Mouse (Mus musculus) Patski (cell line): ENCODE measurements at regions not wholly inside any gene's neighbourhood (a gene's known extent, or its start where the extent isn't known, plus 50 kb on each side); places are given as distances from the start of the nearest gene placed in this dataset.
A peak's percentile ranks its signal among the peaks of the same experiment; 100 is the strongest.

Source experiments
- ATAC-seq: fragments of 100-300 bp; one replicate; pipeline ENCODE4 v1.8.0; 2021
- CTCF ChIA-PET: fragments of 350-600 bp; sonication (Branson Sonifier 250); formaldehyde crosslinking; loops from one replicate; lab custom pipeline; 2022; ENCODE audit warnings: inconsistent platforms; lab: Charles Lee
- POLR2A ChIA-PET: fragments of 350-600 bp; sonication (Branson Sonifier 250); formaldehyde crosslinking; loops from one replicate; lab custom pipeline; 2022; ENCODE audit warnings: antibody characterized with exemption, inconsistent platforms; lab: Charles Lee
- DNase-seq: peaks from one replicate; pipeline ENCODE4 v3.0.0-alpha.2; 2011; ENCODE audit warnings: low read depth, low spot score
- H3K27me3 ChIP-seq: fragments of 371-371 bp; one replicate; pipeline ENCODE4 v1.5.1; 2021
- CTCF ChIP-seq: fragments of 100-300 bp; IDR thresholded peaks from one replicate; pipeline ENCODE4 v1.5.1; 2021
- in situ Hi-C: fragments of 300-500 bp; cut with MboI; formaldehyde crosslinking; loops from 3 replicates; pipeline ENCODE4 v1.11.1; 2018; ENCODE audit warnings: low pct_unique_long_range_greater_than_20kb, mixed read lengths

DNA sequence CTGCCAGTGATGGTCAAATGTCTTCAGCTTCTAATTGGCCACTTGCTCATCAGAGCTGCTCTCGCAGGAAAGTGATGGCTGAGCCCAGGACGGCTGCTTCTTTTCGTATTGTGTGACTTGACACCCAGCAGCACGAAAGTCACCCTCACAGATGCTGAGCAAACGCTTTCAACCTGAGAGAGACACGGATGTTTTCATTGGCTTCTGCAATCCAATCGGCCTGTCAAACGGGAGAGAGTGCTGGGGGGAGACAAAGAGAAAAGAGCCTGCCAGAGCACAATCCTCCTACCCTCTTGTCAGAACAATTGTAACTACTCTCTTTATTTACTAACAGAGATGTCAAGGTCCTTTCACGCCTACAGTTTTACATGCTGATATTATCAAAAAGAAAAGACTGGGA is 289.9 kb downstream of the Nsun3 start:
- peaks cover 17% of the 10 kb centered on the region for H3K27me3 ChIP-seq
- CTCF ChIA-PET = interaction anchor here (1.6 kb wide), 1 partner anchor 10 kb away, joined by 4 read pairs; no protein-coding TSS in a partner anchor
- DNase-seq (no peak), ATAC-seq (no peak)
- in situ Hi-C loops = no loop called here
- POLR2A ChIA-PET = interaction anchor here (0.5 kb wide), 1 partner anchor 662 kb away, joined by 3 read pairs; no protein-coding TSS in a partner anchor
- no peak for TF ChIP-seq CTCF

DNA sequence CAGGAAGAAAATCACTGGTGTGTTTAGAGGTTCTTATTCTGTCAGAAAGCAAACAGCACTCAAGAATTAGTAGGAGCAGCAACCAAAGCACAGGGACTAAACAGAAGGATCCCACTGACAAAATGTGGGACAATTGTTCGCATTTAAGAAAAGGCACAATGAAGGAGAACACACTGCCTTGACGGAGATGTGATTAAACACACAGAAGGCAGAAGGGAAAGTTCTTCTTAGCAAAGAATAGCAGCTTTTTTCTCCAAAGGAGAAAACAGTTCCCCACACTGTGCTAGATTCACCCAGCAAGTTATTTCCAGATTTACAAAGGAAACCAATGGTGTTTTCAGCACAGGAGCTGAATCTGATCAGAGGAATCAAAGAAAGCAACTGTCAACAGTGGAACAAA is 316.5 kb downstream of the Nsun3 start:
- ATAC-seq (no peak), DNase-seq (no peak)
- ChIA-PET CTCF (no interaction called here), POLR2A (no interaction called here)
- TF ChIP-seq CTCF = no peak
- in situ Hi-C loops = no loop called here
- peaks cover 3% of the 10 kb centered on the region for H3K27me3 ChIP-seq

DNA sequence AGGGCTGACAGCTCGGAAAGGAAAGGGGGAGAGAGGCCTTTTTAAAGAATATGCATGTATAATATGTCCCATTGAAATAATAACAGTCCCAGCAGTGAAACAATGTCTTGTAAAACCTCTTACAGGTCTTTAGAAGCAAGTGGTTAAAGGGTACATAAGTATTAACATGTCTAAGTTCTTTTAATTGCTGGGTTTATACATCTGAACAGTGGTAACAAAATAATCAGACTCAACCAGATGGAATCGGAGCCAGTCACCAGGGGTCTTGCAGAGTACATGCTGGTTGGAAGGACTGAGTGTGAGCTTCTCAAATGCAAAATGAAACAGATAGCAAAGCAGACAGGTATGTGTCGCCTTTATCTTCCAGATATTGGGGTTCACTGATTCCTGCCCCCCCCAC is 317.3 kb downstream of the Nsun3 start:
- ChIA-PET POLR2A (no interaction called here), CTCF (interaction anchor here (1.6 kb wide), 1 partner anchor 20 kb away, joined by 3 read pairs; no protein-coding TSS in a partner anchor)
- in situ Hi-C loops = no loop called here
- TF ChIP-seq CTCF = no peak
- DNase-seq (no peak), ATAC-seq (no peak)
- H3K27me3 ChIP-seq = no peaks in the 10 kb centered on the region

DNA sequence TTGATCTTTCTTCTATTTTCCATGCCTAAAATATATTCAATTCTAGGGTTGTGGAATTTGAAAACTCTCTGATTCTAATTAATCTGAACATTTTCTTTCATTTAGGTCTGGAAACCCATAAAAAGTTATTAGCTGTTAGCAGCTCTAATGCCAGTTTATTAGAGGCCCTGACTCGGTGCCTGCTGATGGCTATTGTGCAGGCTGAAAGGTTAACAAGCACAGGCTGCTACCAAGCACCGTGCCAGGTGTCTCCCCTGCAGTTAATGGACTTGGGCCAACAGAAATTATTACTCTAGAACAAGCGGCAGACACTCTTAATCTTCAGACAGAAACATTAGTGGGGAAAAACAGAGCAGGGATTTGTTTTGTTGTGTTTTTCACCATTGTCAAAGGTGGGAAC is 317.8 kb downstream of the Nsun3 start:
- DNase-seq = no peak
- POLR2A ChIA-PET = no interaction called here
- ATAC-seq = no peak
- no peaks in the 10 kb centered on the region for H3K27me3 ChIP-seq
- in situ Hi-C loops = no loop called here
- CTCF ChIA-PET = interaction anchor here (1.6 kb wide), 1 partner anchor 20 kb away, joined by 3 read pairs; no protein-coding TSS in a partner anchor
- TF ChIP-seq CTCF = no peak

DNA sequence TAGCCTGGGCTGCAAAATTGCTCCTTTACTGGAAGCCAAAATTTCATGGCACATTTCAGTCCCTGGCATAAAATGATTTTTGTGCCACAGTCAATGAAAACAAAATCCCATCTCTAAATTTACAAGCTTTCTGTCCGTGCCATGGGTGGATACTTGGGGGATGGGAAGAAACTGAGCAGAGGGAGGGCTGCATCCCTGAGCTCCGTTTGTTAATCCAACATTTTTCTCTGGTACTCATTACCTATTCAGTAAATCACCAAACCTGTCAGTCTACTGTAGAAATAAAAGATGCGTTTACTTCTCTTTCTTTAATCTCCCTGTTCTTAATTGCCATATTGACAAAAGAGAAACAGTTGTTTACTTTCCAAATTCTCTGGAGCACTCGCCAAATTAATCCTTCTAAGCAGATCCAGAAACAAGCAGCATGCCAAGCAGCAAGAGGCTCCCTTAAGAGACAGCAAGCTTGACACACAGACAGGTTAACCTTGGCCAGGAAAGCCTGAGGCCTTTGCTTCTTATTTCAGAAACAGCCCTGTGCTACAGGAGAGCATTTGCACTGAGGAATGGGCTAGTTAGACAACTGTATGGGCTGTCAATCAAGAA is 326.6 kb downstream of the Nsun3 start:
- peaks cover 11% of the 10 kb centered on the region for H3K27me3 ChIP-seq
- POLR2A ChIA-PET = no interaction called here
- ATAC-seq = no peak
- CTCF ChIA-PET = interaction anchor here (1.4 kb wide), 1 partner anchor 11 kb away, joined by 6 read pairs; no protein-coding TSS in a partner anchor
- TF ChIP-seq CTCF = no peak
- in situ Hi-C loops = no loop called here
- no peak for DNase-seq

DNA sequence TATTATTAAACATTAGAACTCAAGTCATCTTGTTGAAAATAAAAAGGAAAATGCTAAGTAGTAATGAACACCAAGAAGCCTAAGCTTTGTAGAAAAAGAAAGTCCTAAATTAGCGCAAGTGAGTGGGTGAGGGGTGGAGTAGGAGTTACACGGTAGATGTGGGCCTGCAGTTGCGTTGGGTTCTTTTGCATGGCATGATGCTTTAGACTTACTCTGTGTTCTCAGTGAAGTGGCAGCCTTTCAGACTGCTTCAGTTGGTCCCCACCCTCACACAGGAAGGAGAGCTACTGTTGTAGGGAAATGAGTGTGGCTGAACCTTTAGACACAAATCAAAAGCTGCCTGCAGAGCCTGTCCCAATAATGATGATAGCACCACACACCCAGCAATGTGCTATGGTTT is 336.9 kb downstream of the Nsun3 start:
- no peaks in the 10 kb centered on the region for H3K27me3 ChIP-seq
- ChIA-PET POLR2A (no interaction called here), CTCF (interaction anchor here (1.7 kb wide), 1 partner anchor 11 kb away, joined by 6 read pairs; no protein-coding TSS in a partner anchor)
- ATAC-seq (no peak), DNase-seq (no peak)
- in situ Hi-C loops = no loop called here
- no peak for TF ChIP-seq CTCF

DNA sequence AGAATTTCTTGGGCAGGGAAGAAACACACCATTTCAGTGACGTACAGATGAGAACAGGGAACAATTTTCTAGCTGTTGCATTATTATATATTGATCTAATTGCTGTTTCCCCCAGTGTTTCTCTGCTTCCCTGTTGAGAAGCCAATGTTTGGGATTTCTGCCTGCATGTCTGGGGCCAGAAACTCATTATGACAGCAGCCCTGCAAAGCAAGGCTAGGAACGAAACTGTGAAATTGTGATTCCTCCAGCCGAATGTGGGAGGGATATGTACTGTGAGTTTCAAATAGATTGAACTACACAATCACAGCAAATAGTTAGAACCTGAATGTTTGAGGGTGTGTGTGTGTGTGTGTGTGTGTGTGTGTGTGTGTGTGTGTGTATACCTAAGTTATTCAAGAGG is 339.2 kb downstream of the Nsun3 start:
- H3K27me3 ChIP-seq = no peaks in the 10 kb centered on the region
- in situ Hi-C loops = no loop called here
- ATAC-seq (no peak), DNase-seq (no peak)
- POLR2A ChIA-PET = no interaction called here
- CTCF ChIA-PET = no interaction called here
- no peak for TF ChIP-seq CTCF

DNA sequence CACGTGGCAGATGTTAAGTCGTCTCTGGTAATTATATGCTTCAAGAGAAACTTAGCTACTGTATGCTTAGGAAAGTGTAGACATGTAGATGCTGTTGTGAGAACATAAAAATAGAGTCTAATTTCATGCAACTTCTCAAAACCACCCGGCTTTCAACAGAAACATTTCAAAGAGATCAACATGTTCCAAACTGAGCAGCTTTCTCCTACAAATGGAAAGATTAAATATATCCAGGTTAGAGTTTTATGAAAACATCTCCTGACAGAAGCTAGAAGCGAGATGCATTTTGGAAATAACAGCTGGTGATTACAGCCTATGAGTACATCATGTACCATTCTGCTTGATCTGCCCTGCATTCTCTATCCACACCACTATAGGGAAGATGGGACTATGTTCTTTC is 345.4 kb downstream of the Nsun3 start:
- no peak for TF ChIP-seq CTCF
- DNase-seq (no peak), ATAC-seq (no peak)
- in situ Hi-C loops = no loop called here
- ChIA-PET CTCF (no interaction called here), POLR2A (no interaction called here)
- H3K27me3 ChIP-seq = peaks cover 5% of the 10 kb centered on the region

DNA sequence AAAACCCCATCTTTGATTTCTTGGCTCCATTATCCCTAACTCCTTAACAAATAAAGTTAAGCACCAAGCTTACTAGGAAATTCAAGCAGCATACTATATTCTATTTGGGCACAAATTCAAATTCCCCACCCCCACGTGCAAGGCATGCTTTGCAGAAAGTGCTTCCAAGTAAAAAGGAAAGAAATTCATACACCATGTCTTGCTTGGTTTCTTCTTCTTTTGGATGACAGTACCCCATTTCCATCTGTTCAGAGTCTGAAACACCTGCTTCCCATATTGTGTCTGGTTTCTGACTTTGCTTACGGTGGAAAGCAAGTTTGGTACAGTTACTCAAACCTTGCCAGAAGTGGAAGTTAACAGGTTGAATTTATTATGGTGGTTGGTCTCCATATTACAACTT is 353.5 kb downstream of the Nsun3 start:
- DNase-seq = no peak
- no peak for ATAC-seq
- in situ Hi-C loops = no loop called here
- ChIA-PET CTCF (no interaction called here), POLR2A (no interaction called here)
- H3K27me3 ChIP-seq = no peaks in the 10 kb centered on the region
- no peak for TF ChIP-seq CTCF

DNA sequence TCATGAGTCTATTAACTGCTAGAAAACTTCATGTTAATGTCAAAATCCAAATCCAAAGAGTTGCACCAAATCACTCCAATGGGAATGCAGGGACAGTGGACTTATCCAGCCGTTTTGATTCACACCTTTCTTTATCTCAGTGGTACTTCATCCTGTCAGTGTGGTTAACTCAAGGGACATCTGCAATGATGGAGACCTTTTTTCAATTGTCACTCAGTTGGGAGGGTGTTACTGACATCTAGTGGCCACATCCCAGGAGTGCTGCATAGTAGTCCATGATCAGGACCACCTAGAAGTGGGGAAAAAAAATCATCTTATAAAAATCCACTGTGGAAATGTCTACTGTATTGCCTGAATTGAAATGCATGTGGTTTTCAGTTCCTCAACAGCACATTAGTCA is 372.1 kb downstream of the Nsun3 start:
- ChIA-PET CTCF (no interaction called here), POLR2A (no interaction called here)
- peaks cover 13% of the 10 kb centered on the region for H3K27me3 ChIP-seq
- in situ Hi-C loops = no loop called here
- DNase-seq (no peak), ATAC-seq (no peak)
- TF ChIP-seq CTCF = peak; percentile 58

DNA sequence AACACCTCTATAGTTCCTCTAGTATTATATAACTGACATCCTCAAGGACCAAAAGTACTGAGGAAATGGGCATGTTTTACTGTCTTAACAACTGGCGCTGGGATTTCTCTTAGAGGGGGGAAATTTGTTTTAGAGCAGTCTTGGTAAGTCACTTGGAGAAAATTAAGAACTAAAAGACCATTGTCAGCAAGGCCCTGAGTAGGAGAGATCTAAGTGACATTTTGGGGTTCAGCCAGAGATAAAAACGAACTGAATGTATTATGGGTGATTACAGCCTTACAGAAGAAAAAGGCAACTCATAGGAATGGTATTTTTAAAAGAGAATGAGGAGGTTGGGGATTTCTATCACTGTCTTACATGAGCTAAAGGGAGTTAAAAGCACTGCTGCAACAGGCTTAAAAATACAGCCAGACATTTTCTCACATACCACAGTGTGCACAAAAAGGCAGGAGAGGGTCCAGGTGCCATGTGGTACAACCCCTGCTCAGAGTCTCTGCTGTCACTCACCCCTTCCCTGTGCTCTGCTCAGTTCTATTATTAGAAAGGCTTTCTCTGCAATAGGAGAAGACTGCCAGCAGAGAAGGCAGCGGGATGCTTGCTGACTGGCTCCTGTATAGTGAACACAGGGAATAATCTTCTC is 379.0 kb downstream of the Nsun3 start:
- in situ Hi-C loops = no loop called here
- POLR2A ChIA-PET = no interaction called here
- CTCF ChIA-PET = no interaction called here
- ATAC-seq (no peak), DNase-seq (no peak)
- peaks cover 16% of the 10 kb centered on the region for H3K27me3 ChIP-seq
- TF ChIP-seq CTCF = no peak
